Comparison of ENCODE assay signal across 40 mouse cellular contexts in the genomic region with DNA sequence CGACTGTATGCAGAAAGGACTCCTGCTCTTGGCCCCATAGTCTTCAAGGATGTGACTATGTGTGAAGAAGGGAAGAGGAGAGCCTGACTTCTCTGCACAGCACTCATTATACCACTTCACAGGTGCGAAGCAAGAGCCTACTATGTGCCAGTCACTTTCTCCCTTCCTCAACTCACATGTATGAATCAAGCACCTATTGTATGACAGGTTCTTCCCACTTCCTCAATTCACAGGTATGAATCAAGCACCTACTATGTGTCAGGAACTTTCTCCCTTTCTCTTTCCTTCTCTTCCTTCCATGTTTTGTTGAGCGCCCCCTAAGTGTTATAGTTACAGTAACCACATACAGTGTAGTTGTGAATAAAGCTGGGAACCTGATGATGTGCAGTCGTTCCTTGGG. TPM values are rescaled to one million over a fixed set of nuclear protein-coding genes. Genes with fewer than 3 reads are reported as not detected.
"Had no signal": no experiment of that assay in that cellular context is flagged by ENCODE, and none has a peak within 500 bp of the region (broad histone marks: within the 10 kb centered on the region; RNA-seq: fewer than 3 reads in every experiment).

No protein-coding gene starts in this region.

- H3K36me3 ChIP-seq: heart, embryonic 10.5 days; heart, embryonic 12.5 days; hindbrain, embryonic 10.5 days; hindbrain, embryonic 12.5 days; intestine, embryonic 15.5 days; limb, embryonic 10.5 days; limb, embryonic 12.5 days; liver, embryonic 13.5 days had no signal

- H3K9ac ChIP-seq: heart, embryonic 12.5 days; hindbrain, embryonic 12.5 days; hindbrain, embryonic 14.5 days; intestine, embryonic 15.5 days; limb, embryonic 12.5 days; liver, embryonic 13.5 days had no signal

- H3K4me1 ChIP-seq: heart, embryonic 10.5 days; heart, embryonic 12.5 days; hindbrain, embryonic 10.5 days; intestine, embryonic 15.5 days; limb, embryonic 10.5 days; limb, embryonic 12.5 days had no signal

- DNase-seq: gastrocnemius, adult 2 months; gastrocnemius, postnatal 10 days; gastrocnemius, postnatal 25 days; heart, adult 18-20 months; kidney, adult 18-20 months; kidney, adult 8-10 months; kidney, postnatal 10 days; kidney, postnatal 25 days; kidney, postnatal 4 days; liver; liver, embryonic 13.5 days had no signal

- H3K4me3 ChIP-seq: gastrocnemius, adult 2 months; heart, embryonic 10.5 days; heart, embryonic 12.5 days; hindbrain, embryonic 10.5 days; hindbrain, embryonic 12.5 days; intestine, embryonic 15.5 days; limb, embryonic 10.5 days; limb, embryonic 12.5 days; liver, embryonic 13.5 days had no signal

- H3K27ac ChIP-seq: gastrocnemius, adult 2 months; heart, embryonic 10.5 days; hindbrain, embryonic 10.5 days; hindbrain, embryonic 12.5 days; hindbrain, embryonic 14.5 days; intestine, embryonic 15.5 days; limb, embryonic 10.5 days; limb, embryonic 12.5 days; liver, embryonic 13.5 days had no signal

- ATAC-seq: inflammation-experienced regulatory T-cells, adult 6 months; intestine, embryonic 15.5 days; intestine, postnatal 0 days had no signal

- H3K9me3 ChIP-seq: heart, embryonic 10.5 days; heart, embryonic 12.5 days; hindbrain, embryonic 10.5 days; hindbrain, embryonic 12.5 days; intestine, embryonic 15.5 days; limb, embryonic 10.5 days; limb, embryonic 12.5 days; liver, embryonic 13.5 days had no signal

- H3K27me3 ChIP-seq: heart, embryonic 12.5 days; hindbrain, embryonic 12.5 days; intestine, embryonic 15.5 days; limb, embryonic 12.5 days; liver, embryonic 13.5 days had no signal

- H3K4me2 ChIP-seq: heart, embryonic 12.5 days; hindbrain, embryonic 12.5 days; hindbrain, embryonic 14.5 days; intestine, embryonic 15.5 days; limb, embryonic 12.5 days; liver, embryonic 11.5 days; liver, embryonic 13.5 days had no signal

RNA-seq across cellular contexts. Expression of a gene that starts 8.2 kb away (rescaled TPM):
- total RNA-seq: gastrocnemius, adult 2 months; gastrocnemius, postnatal 10 days; gastrocnemius, postnatal 25 days; gastrocnemius, postnatal 4 days; granulocyte monocyte progenitor cell, adult 5-6 weeks; heart, adult 18-20 months; heart, adult 8-10 months; heart, postnatal 10 days; heart, postnatal 25 days; heart, postnatal 4 days; layer of hippocampus, adult 8-10 months; layer of hippocampus, postnatal 10 days; layer of hippocampus, postnatal 25 days; left cerebral cortex, adult 8-10 months; left cerebral cortex, postnatal 10 days; left cerebral cortex, postnatal 36 days had no signal
- polyA plus RNA-seq: frontal cortex, adult 2 months; heart, embryonic 10.5 days; heart, embryonic 12.5 days; heart, embryonic 14.5 days; hindbrain, embryonic 10.5 days; hindbrain, embryonic 12.5 days; hindbrain, embryonic 14.5 days; hindbrain, embryonic 16.5 days; inflammation-experienced regulatory T-cells, adult 6 months; intestine, embryonic 15.5 days; intestine, postnatal 0 days; kidney, embryonic 14.5 days; kidney, embryonic 16.5 days; limb, embryonic 10.5 days; limb, embryonic 12.5 days; limb, embryonic 14.5 days; liver, embryonic 11.5 days; liver, embryonic 13.5 days had no signal
